Mouse (Mus musculus): ENCODE results near the gene Tgfbr3.

Tgfbr3 gene

DNA sequence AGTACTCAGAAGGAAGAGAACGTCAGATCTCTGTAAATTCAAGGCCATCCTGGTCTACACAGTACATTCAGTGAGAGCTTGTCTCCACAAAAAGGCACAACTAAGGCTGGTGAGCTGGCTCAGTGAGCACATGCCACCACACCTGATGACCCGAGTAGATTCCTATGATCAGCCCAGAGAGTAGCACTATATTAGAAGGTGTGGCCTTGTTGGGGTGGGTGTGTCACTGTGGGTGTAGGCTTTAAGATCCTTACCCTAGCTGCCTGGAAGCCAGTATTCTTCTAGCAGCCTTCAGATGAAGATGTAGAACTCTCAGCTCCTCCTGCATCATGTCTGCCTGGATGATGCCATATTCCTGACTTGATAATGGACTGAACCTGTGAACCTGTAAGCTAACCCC, 115.9 kb downstream of the Tgfbr3 start:
- ATAC-seq (ENCODE audit: low TSS enrichment) = no peak

DNA sequence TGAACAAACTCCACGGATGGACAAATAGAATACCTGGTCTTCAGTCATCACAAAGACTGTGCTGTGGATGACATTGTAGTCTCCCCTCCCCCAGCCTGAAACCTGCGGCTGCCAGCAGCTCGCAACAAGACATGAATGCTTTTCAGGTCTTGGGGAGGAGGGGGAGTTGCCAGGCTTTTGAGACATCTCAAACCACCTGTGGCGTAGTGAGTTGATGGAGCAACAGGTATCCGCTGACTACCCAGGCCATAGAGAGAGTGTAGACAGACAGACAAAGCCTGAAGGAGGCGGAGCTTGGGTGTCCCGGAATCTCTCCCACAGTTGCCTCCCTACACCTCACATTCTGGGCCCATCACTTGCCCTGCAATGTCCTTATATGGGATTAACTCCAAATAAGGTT, 117.6 kb downstream of the Tgfbr3 start:
- ATAC-seq (ENCODE audit: low TSS enrichment) = no peak

DNA sequence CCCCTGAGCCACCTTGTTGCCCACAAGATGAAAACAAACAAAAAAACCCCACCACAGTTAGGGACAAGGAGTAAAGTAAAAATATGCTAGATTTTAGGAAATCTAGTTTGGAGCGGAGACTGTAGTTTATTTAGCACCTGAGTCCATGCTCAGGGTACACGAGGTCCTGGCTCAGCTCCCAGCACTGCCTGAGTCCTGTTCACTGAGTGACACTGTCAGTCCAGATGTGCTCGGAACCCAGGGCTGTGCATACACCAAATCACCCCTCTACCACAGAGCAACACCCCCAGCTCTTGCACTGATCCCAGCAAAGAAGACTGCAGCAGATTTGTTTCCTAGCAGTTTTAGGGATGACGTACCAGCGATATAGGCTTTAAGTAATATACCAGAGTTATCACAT, 119.6 kb downstream of the Tgfbr3 start:
- no peak for ATAC-seq (ENCODE audit: low TSS enrichment)

DNA sequence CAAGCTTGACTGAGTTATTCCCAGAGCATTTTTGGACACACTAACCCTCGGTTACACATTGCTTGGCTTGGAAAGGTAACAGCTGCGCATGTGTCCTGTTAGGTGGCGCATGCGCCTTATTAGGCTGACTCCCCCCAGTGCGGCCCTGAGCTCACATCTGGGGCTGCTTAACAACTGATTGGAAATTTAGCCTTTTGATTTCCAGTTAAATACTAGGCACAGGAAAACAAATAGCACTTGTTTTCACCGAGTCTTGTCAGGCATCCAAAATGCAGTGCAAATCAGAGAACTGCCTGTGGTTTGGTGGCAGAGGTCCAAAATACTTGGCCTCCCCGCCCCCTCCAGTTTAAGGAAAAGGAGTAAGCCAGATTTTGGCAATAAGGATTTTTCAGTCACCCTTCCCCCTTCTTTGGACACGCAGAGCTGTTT, 121.5 kb downstream of the Tgfbr3 start:
- ATAC-seq (ENCODE audit: low TSS enrichment) = peak; percentile 95

DNA sequence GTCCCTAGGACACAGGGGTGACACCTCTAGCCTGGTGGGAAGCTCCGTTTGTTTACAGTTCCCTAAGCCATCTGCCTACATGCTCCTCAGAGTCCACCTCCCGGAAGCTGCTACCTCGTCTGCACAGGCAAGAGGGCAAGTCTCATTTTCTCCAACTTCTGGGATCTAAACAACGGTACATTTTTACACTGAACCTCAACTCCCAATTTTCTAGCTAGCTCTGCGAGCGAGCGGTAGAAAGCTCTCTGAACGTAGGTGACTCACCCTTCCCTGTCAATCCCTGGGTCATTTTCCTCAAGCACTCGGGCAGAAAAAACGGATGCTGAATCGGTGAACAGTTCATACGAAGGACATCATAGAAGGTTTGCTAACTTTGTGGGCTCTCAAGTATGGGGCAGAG, 122.1 kb downstream of the Tgfbr3 start:
- ATAC-seq (ENCODE audit: low TSS enrichment) = peak; percentile 60

DNA sequence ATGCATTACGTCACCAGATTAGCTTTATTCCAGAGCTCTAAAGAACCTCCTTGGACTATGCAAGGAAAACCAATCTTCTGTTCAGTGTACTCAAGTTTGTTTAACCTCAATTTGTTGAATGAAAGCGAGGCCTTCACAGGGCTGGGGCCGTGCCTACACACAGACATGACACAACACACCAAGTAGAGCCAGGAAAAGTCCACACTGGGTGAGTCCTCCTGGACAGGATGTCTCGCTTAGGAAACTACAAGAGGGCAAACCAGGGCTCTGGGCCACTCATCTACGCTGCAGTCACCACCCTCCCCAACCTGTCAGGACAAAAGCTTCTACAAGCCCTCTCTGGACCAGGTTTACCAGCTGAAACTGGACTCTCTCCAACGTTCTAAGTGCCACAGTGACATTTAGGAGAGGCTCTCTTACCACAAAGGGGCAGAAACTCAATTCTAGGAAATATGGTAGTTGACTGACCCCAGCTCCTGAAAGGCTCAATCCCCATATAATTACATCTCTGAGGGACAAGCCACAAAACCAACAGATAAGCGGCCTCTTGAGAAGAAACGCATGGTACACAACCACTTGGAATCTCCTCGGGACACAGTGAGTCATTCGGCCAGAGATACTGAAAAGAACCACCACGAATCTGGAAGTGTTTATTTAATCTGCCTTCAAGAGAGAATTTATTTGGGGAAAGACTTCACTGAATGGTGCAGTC, 122.6 kb downstream of the Tgfbr3 start:
- peak; percentile 36; the same call in 1 of the 2 replicates for ATAC-seq (ENCODE audit: low TSS enrichment)

DNA sequence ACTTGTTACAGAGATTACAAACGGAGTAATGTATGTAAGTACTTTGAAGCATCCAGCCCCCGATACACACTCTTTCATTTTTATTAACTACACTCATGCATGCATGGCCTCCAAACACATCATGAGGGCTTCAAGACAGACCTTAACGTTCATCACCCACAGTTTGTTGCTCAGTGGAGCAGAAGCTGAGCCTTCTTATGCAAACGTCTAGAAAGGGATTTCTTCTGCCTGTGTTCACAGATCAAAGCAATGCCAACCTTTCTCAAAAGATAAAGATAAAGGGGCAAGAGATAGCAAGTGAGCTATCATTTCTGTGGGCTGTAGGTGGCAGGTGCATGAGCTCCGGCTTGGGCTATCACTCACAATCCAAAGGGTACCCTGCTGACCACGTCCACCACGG, 123.7 kb downstream of the Tgfbr3 start:
- ATAC-seq (ENCODE audit: low TSS enrichment) = no peak

DNA sequence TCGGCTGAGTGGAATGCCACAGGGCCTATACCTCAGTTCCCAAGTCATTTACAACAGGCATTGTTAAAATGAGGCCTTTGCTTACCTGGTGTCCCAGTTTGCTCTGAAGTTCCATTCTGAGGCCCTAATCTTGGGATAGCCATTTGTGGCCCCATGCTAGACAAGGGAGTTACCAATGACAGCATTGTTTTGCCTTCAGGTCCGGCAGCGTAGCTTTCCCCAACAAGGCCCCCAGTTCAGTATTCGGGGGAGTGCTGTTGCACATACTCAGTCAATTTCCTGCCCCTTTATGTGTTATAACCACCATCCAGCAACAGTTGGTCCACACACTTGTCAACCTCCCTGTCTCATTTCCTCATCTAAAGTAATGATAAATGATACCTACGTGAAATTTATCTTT, 124.2 kb downstream of the Tgfbr3 start:
- no peak for ATAC-seq (ENCODE audit: low TSS enrichment)

DNA sequence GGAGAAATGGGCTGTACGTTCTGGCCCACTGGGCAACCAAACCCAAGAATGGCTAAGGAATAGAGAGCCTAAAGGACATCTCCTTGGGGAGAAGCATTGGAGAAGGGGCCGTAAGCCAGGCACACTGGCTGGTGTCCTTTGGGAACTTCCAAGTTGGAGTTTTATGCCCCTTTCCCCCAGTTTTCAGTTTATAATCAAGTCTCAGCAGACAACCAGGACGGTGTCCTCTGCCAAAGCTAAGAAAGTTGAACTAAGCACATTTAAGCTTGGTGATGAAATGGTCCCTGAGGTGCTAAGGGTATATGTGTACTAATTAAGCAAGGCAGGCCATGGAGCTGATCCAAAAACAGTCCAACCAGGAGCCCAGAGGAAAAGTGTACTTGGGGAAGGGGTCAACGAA, 124.6 kb downstream of the Tgfbr3 start:
- ATAC-seq (ENCODE audit: low TSS enrichment) = no peak

DNA sequence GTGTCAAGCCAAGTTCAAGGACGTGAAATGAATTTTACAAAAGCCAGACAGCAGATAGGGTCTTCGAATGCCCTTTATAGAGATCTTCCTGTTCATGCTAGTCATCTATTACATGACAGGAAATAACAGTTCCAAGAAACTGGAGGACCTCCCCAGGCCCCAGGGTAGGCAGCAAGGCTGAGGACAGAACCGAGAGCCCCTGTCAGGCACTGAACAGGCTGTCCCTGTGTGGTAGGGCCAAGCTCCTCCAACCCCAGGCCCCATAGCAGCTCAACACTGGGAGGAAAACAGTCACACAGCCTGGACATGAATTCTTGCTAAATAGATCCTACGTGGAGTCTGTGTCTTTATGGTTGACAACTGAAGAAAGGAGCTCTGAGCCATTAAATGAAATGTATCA, 125.3 kb downstream of the Tgfbr3 start:
- no peak for ATAC-seq (ENCODE audit: low TSS enrichment)

DNA sequence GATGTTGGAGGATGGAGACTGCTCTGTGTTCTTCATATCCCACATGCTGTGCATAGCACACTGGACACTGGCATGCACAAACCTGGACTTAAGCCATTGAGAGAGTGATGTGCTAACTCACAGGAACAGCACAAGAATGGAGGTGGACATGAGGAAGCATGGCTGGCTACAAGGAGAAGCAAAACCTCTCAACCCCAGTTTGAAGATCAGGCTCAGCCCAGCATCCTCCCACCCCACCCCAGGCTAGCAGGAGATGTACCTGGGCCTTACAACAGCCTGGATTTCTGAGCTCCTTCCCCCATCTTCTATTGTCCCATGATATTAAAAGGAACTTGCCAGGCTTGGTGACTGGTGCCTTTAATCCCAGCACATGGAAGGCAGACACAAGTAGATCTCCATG, 126.1 kb downstream of the Tgfbr3 start:
- no peak for ATAC-seq (ENCODE audit: low TSS enrichment)

DNA sequence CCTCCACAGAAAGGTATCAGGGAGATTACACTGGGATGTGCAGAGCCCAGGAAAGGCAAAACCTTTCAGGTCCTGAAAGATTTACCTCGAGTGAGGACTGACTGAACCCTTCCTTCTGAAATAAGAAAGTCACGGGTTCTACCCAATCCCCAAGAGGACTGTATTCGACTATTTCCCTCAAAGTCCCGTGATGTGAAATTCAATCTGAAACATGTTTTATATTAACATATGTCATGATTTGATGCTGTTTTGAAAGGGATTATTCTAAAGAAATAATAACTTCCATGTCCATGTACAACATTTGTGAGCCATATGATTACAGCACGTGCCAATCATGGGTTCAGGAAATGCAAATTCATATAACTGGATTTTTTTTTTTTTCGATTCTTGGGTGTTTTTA, 126.6 kb downstream of the Tgfbr3 start:
- no peak for ATAC-seq (ENCODE audit: low TSS enrichment)

DNA sequence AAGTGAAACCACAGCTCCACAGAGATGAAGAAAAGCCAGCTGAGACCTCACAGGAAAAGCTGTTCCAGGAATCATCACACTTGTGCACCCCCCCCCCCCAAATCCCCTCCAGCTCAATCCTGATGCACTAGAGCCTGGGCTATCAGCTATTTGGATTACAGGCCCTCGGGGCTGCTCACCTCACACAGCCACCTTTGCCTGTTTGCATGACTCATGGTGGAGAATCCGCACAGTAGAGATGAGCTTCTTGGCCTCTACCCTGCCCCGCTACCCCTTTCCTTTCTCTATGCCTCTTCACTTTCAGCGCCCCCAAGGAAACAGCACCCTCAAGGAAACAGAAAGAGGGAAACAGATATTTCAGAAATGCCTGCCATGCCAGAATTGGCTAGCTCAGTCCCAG, 127.1 kb downstream of the Tgfbr3 start:
- ATAC-seq (ENCODE audit: low TSS enrichment) = no peak

DNA sequence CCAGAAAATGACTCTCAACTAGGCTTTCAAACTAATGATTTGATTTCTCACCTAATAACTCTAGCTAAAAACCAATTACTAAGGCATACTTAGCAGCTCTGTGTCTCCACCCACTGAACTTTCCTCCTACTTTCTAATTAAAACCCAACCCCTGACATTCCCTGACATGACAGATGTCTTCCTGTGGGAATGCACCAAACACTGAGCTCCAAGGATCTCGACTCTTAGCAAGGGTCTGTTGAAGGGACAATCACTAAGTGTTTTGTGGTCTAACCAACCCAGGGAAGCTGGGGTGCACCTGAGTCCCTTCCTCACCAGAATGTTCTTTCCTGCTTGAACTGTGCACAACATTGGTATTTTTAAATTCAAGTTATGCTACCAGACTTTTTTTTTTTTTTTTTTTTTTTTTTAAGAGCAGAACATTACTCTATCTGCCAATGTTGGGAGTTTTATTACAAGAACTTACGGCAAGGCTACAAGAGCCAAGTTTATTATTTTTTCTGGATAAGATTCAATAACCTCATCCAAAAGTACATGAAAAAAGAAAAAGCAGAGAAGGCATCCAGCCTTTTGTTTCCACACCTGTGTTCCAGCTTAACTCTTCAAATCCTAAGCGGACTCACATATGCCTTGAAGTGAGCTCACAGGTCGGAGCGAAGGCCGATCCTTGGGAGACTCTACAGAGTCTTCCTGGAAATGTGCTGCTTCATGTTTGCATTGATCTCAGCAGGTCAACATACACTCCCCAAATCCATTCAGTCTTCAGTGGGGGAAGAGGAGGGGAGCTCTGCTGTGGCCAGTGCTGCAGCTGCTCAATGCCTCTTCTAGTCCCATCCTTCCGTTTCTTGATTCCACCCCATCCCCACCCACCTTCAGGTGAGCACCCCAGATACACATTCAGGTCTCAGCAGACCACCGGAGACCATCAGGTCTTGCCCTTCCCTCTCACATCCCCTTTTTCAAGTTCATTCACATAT, 129.2 kb downstream of the Tgfbr3 start:
- ATAC-seq (ENCODE audit: low TSS enrichment) = no peak

DNA sequence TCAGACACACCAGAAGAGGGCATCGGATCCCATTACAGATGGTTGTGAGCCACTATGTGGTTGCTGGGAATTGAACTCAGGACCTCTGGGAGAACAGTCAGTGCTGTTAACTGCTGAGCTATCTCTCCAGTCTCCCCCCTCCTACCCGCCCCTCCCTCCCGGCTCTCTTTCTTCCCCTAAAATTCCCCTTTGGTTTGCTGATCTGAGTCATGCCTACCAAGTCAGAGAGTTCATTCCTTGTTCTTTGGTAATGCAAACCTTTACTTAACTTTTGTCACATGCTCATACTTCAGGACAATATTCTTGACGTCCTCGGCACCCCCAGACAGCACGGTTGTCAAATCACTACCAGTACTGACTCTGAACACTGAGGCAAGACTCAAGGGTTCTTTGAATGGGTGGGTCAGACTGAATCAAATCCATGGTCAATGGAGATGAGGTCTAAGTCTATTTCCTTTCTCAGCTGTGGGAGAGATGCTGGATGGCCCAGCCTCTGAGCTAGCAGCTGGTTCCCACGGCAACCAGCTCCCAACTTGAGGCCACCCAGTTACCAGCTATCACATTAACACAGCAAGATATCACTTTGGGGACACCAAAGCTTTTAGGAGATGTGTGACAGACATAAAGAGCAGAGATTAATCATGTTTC, 130.8 kb downstream of the Tgfbr3 start:
- ATAC-seq (ENCODE audit: low TSS enrichment) = no peak

DNA sequence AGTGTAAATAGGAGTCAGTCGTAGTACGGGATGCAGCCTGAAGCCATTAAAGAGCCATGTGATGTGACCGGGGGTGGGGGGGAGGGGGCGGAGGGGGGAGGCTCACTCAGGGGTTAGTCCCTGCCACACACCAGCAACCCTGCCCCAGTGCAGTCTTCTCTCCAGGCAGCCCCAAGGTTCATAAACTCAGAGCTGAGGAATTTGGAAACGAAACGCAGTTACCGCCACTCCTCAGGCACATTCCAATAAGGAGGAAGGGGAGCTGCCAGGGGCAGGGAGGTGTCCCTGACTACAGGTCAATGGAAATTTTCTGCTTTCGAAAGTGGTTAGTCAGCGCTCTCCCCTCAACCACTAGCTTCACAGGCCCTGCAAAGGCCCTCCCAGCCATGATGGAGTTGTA, 132.0 kb downstream of the Tgfbr3 start:
- ATAC-seq (ENCODE audit: low TSS enrichment) = no peak

DNA sequence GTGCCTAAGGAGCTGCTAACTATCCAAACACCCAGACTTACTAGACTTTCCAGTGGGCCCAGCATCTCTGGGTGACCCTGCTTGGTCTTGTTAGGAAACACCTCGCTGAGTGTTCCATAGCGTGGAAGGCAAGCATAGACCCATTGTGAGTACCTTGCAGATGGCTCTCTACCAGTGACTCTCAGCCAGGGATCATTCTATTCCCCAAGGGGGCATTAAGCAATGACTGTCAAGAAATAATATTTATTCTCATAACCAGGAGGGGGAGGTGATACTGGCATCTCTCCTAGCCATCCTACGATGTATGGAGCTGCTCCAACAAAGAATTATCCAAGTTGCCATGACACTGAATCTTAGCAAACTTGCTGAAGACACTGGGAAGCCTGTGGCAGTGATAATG, 133.3 kb downstream of the Tgfbr3 start:
- ATAC-seq (ENCODE audit: low TSS enrichment) = no peak

DNA sequence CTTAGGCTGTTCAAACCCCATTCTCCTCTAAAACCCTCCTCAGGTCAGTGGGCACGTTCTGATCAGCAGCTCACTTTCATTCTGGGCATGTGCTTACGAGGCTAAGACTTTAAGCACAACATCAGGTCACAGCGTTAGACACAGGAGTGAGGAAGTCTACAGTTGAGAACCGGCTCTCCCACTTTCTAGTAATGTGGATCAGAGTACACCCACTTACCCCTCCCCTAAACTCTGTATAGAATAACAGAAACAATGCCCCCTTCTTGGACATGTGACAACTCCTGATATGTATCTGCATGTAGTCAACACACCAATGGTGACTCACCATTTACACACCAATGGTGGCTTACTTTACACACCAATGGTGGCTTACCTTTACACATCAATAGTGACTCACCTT, 136.4 kb downstream of the Tgfbr3 start:
- ATAC-seq (ENCODE audit: low TSS enrichment) = no peak

DNA sequence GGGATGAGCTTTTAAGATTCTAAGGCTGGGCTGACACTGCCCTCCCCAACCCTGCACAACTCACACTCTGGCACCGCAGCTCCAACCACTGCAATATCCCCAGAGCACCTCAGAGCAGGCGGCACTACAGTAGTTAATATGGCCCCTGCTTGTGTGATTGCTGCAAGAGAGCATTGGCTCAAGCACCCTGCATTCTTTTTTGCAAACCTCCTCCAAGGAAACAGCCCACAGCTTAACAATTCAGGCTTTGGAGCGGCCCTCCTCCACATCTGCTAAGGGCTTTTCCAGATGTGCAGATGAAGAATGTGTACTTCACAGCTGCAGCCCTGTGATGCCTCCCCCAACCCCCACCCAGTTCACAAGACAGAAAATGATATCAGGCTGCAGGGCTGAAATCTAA, 138.1 kb downstream of the Tgfbr3 start:
- ATAC-seq (ENCODE audit: low TSS enrichment) = no peak

DNA sequence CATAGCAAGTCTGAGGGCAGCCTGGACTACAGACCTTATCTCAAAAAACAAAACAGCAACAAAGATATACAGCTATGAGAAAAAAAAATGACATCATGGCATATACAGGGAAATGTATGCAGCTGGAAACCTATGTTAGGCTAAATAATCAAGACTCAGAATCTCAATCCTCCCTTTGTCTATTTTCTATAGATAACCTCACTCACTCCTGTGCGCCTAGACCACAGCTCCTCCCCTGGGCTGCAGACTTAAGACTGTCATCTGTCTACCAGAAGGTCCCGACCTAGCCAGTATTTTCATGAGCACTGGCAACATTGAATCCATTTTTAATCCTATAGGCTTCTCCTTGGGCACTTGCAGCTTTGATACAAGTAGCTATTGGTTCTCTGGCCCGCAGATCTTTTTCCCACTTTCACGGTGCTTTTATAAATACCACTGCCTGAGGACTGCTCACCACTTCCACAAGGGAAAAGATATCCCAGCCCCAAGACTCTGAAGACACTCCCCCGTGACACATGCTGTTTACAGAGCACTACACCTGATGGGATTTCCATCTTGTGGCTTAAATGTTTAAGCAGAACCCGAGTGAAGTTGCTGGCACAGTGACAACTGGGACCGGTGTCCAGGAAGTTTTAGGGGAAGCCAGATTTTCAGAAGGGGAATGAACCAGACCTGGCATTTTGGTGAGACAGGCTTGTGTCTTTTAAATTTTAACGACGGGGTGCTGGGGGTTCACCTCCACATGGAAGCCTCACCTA, 138.7 kb downstream of the Tgfbr3 start:
- ATAC-seq (ENCODE audit: low TSS enrichment) = no peak

DNA sequence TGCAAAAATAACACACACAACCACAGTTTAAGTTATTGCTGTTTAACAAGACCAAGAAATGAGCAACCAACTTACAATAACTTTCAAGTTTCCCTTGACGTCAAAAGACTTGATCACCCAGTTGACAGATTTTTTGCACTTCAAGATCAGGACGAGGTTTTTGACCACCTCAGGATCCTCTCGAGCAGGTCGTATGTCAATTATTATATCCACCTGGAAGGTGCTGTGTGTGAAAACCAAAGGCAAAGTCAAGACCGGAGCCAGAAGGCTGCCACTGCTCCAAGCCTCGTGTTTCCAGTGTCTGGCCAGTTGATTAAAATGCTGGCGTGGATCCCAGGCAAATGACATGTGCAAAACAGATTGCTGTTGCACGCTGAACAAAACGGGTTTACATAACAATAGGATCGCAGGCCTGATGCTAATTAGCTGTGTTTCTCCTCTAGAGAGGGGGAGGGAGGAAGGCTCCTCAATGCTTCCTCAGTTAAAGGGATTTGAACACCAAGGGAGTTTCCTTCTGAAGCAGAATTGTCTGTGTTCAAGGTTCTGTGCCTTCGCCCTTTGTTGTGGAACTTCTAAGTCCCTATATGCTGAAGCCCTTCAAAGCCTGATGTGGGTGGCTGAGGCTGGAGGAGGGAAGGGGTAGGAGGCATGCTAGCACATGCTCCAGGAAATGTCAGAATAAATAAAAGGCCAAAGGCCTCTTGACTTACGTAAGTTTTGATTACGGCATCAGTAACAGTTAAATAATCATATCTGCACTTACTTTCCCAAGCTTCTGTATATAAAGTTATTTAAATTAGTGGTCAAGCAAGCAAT, 141.3 kb downstream of the Tgfbr3 start:
- peak; percentile 55 for ATAC-seq (ENCODE audit: low TSS enrichment)
